Mouse (Mus musculus): ENCODE data around the gene Fam104a.
A peak's percentile ranks its signal among the peaks of the same experiment; 100 is the strongest.

Fam104a gene

GRCm38 (mm10) chr11:113683957-113684706 lies at the start of gene Fam104a, which contains the start of gene D11Wsu47e:
TSS of gene Fam104a (minus strand) at chr11:113684155.
TSS of gene D11Wsu47e (plus strand) at chr11:113684412.
- DNase-seq, result peak; percentile 96

GRCm38 (mm10) chr11:113731945-113732612 lies 48.1 kb upstream of the Fam104a start:
- DNase-seq, result no peak

- DNase-seq, result no peak
Measured at GRCm38 (mm10) chr11:113730879-113731278, 46.9 kb upstream of the Fam104a start.

- no peak for DNase-seq
Measured at GRCm38 (mm10) chr11:113729917-113730316, 46.0 kb upstream of the Fam104a start.

GRCm38 (mm10) chr11:113729239-113729638 lies 45.3 kb upstream of the Fam104a start:
- no peak for DNase-seq

GRCm38 (mm10) chr11:113727992-113728391 lies 44.0 kb upstream of the Fam104a start:
- no peak for DNase-seq

GRCm38 (mm10) chr11:113726994-113727888 lies 43.3 kb upstream of the Fam104a start:
- no peak for DNase-seq

GRCm38 (mm10) chr11:113725235-113726048 lies 41.5 kb upstream of the Fam104a start:
- no peak for DNase-seq

GRCm38 (mm10) chr11:113722405-113723090 lies 38.6 kb upstream of the Fam104a start:
- no peak for DNase-seq

- no peak for DNase-seq
Measured at GRCm38 (mm10) chr11:113717767-113718424, 33.9 kb upstream of the Fam104a start.

- DNase-seq, result no peak
Measured at GRCm38 (mm10) chr11:113716132-113716531, 32.2 kb upstream of the Fam104a start.

GRCm38 (mm10) chr11:113715078-113715674 lies 31.2 kb upstream of the Fam104a start:
- DNase-seq, result no peak

GRCm38 (mm10) chr11:113711061-113711460 lies 27.1 kb upstream of the Fam104a start:
- no peak for DNase-seq

GRCm38 (mm10) chr11:113710257-113710777 lies 26.4 kb upstream of the Fam104a start:
- no peak for DNase-seq

- no peak for DNase-seq
Measured at GRCm38 (mm10) chr11:113709731-113710256, 25.8 kb upstream of the Fam104a start, which contains the start of gene Cpsf4l. TSS of gene Cpsf4l (minus strand) at chr11:113710017.

GRCm38 (mm10) chr11:113709272-113709671 lies 25.3 kb upstream of the Fam104a start:
- DNase-seq, result no peak

- no peak for DNase-seq
Measured at GRCm38 (mm10) chr11:113708629-113709213, 24.8 kb upstream of the Fam104a start.

- no peak for DNase-seq
Measured at GRCm38 (mm10) chr11:113705966-113706652, 22.2 kb upstream of the Fam104a start.

- peak; percentile 65 for DNase-seq
Measured at GRCm38 (mm10) chr11:113703758-113704157, 19.8 kb upstream of the Fam104a start.

Measured in cerebellum, adult 11-12 months (tissue).